Mouse (Mus musculus): ENCODE measurements around the gene Cbl.

Gene Cbl

DNA sequence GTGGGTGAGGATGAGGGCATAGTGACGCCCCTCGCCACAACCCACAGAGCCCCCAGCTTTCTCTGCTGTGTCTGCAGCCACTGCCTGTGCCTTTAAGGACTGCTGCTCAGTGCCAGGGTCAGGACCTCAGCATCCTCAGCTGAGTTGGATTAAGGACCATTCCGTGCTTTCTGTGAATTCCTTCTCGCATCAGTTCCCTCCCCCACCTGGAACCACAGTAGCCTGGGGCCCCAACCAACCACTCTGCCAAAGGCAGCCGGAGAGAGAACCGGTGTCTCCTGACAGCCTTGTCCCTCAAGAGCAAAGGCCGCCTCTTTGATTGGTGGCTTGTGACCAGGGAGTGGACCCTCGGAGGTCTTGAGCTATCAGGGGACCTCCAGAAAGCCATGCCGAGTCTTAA, 132.4 kb downstream of the Cbl start, which contains the start of gene Mfrp:
TSS of gene Mfrp (plus strand) at position 240 of the 400 bp plus-strand sequence.
- DNase-seq (ENCODE audit: low read depth) = no peak

GRCm38 (mm10) chr9:44096536-44096935, 137.3 kb downstream of the Cbl start:
- no peak for DNase-seq (ENCODE audit: low read depth)

DNA sequence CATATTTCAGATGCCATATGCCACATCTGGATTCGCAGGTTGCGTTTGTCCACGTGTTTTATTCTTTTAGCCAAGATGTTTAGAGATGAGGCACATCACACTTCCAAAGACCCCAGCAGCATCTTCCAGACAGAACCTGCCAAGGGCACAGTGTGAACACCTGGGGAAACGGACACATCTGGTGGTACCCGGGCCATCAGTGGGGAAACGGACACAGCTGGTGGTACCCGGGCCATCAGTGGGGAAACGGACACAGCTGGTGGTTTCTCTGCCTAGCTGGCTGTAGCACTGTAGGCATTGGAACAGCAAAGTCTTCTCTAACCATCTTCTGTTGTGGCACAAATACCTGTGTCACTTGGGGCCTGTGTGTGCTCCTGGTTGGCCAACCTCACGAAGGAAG, 138.1 kb downstream of the Cbl start:
- no peak for DNase-seq (ENCODE audit: low read depth)

DNA sequence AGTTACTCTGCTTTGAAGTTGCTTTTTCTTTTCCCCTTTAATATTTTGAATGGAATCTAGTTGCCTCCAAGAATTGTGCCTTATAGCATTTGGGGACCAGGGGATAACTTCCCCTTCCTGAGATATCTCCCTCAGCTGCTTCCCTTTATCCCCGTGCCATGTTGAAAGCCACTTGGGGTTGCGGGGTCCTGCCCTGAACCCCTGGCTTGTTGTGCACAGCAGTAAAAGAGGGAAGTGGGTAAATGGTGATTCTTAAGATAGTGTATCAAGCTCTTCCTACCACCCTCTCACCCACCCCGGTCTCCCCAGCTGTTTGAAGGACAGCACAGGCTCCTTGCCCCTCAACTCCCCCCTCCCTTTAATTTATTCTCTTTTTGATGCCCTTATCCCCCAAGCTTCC, 139.1 kb downstream of the Cbl start:
- DNase-seq (ENCODE audit: low read depth) = no peak

DNA sequence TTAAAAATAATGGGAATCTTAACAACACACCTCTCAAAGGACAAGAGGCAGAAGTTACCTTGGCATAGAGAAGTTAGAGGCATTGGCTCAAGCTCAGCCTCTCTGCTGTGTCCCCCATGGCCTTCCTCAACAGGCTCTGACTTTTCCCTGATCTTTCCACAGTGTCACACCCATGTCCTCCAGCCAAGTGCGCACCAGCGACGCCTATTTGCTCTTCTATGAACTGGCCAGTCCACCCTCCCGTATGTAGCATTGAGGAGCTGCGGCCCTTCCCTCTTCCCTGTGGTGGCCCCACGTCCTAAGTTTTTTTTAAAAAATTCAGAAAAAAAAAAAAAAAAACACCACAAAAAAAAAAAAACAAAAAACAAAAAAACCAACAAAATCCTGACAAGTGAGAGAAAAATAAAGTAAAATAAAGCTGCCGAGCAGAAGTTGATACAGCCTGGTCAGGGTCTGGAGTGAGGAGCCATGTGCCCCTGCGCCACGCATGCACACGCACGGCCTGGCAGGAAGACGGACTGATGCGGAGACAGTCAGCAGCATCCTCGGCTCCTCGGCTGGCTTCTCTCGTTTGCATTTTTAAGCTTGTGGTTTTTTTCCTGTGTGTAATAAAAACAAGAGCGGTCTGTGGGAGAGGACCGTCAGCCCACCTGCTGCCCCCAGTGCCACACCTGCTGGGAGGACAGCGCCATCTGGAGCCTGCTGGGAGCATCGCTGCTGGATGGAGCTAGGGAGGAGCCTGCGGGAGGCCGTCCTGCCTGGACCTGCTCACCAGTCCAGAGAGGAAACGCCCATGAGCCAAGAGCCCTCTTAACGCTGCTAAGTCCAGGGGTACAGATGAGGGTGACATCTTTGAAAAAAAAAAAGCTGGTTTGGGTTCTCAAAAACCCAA, 140.0 kb downstream of the Cbl start:
- DNase-seq (ENCODE audit: low read depth) = peak; percentile 74

Measured in induced T-regulatory cell, adult 2 months (primary cell).